Mouse (Mus musculus): Measurements from ENCODE around the gene Adamts14. TPM values are rescaled to one million over a fixed set of nuclear protein-coding genes. Genes with fewer than 3 reads are reported as not detected.

The Adamts14 gene
- total RNA-seq, 2 experiments from 2014 or later = 0.66 to 0.70 TPM

GRCm38 (mm10) chr10:61199566-61200213, 73.5 kb downstream of the Adamts14 start:
- intact Hi-C loops (cut with DNase I) = loop anchor here (1.0 to 5.0 kb wide), 2 partner anchors 137 to 203 kb away; no protein-coding TSS in a partner anchor
- DNase-seq (ENCODE audit: low spot score in 2 of 2) = peak; percentile 79 to 82

GRCm38 (mm10) chr10:61195718-61196291, 77.4 kb downstream of the Adamts14 start:
- DNase-seq (ENCODE audit: low spot score in 2 of 2) = no peak
- intact Hi-C loops (cut with DNase I) = loop anchor here (5.0 kb wide), 1 partner anchor 206 kb away; no protein-coding TSS in a partner anchor

GRCm38 (mm10) chr10:61195216-61195615, 78.0 kb downstream of the Adamts14 start:
- intact Hi-C loops (cut with DNase I) = loop anchor here (5.0 kb wide), 1 partner anchor 207 kb away; no protein-coding TSS in a partner anchor
- DNase-seq (ENCODE audit: low spot score in 2 of 2) = no peak

GRCm38 (mm10) chr10:61194611-61195010, 78.6 kb downstream of the Adamts14 start:
- intact Hi-C loops (cut with DNase I) = loop anchor here (5.0 kb wide), 1 partner anchor 208 kb away; no protein-coding TSS in a partner anchor
- no peak for DNase-seq (ENCODE audit: low spot score in 2 of 2)

GRCm38 (mm10) chr10:61188010-61188409, 85.2 kb downstream of the Adamts14 start:
- intact Hi-C loops (cut with DNase I) = no loop called here
- no peak for DNase-seq (ENCODE audit: low spot score in 2 of 2)

- DNase-seq (ENCODE audit: low spot score in 2 of 2) = no peak
- intact Hi-C loops (cut with DNase I) = no loop called here
These were observed 86.2 kb downstream of the Adamts14 start for GRCm38 (mm10) chr10:61187001-61187400.

GRCm38 (mm10) chr10:61179927-61180326, 93.3 kb downstream of the Adamts14 start:
- intact Hi-C loops (cut with DNase I) = no loop called here
- no peak for DNase-seq (ENCODE audit: low spot score in 2 of 2)

- intact Hi-C loops (cut with DNase I) = no loop called here
These were observed 94.6 kb downstream of the Adamts14 start for GRCm38 (mm10) chr10:61178687-61179086.

GRCm38 (mm10) chr10:61177751-61178150, 95.5 kb downstream of the Adamts14 start:
- intact Hi-C loops (cut with DNase I) = no loop called here
- no peak for DNase-seq (ENCODE audit: low spot score in 2 of 2)

More at GRCm38 (mm10) chr10:61178687-61179086, 94.6 kb downstream of the Adamts14 start:
- DNase-seq (ENCODE audit: low spot score in 2 of 2) = no peak

- no peak for DNase-seq (ENCODE audit: low spot score in 2 of 2)
- intact Hi-C loops (cut with DNase I) = no loop called here
These were observed 96.9 kb downstream of the Adamts14 start for GRCm38 (mm10) chr10:61176221-61176790.

GRCm38 (mm10) chr10:61175442-61176204, 97.6 kb downstream of the Adamts14 start:
- peak; percentile 24 to 25 for DNase-seq (ENCODE audit: low spot score in 2 of 2)
- intact Hi-C loops (cut with DNase I) = no loop called here

- intact Hi-C loops (cut with DNase I) = no loop called here
These were observed 98.4 kb downstream of the Adamts14 start for GRCm38 (mm10) chr10:61174711-61175441.

GRCm38 (mm10) chr10:61172496-61172895, 100.7 kb downstream of the Adamts14 start:
- intact Hi-C loops (cut with DNase I) = no loop called here
- no peak for DNase-seq (ENCODE audit: low spot score in 2 of 2)

More at GRCm38 (mm10) chr10:61174711-61175441, 98.4 kb downstream of the Adamts14 start:
- DNase-seq (ENCODE audit: low spot score in 2 of 2) = no peak

- intact Hi-C loops (cut with DNase I) = no loop called here
- DNase-seq (ENCODE audit: low spot score in 2 of 2) = no peak
These were observed 101.6 kb downstream of the Adamts14 start, which contains the start of gene Tbata for GRCm38 (mm10) chr10:61171654-61172053. Tbata (plus strand) TSS chr10:61171954.

- DNase-seq (ENCODE audit: low spot score in 2 of 2) = no peak
- intact Hi-C loops (cut with DNase I) = no loop called here
These were observed 104.8 kb downstream of the Adamts14 start for GRCm38 (mm10) chr10:61168393-61168792.

- intact Hi-C loops (cut with DNase I) = no loop called here
- no peak for DNase-seq (ENCODE audit: low spot score in 2 of 2)
These were observed 105.7 kb downstream of the Adamts14 start for GRCm38 (mm10) chr10:61167333-61168096.

GRCm38 (mm10) chr10:61162366-61162765, 110.9 kb downstream of the Adamts14 start:
- intact Hi-C loops (cut with DNase I) = no loop called here
- no peak for DNase-seq (ENCODE audit: low spot score in 2 of 2)

- DNase-seq (ENCODE audit: low spot score in 2 of 2) = no peak
- intact Hi-C loops (cut with DNase I) = no loop called here
These were observed 112.6 kb downstream of the Adamts14 start for GRCm38 (mm10) chr10:61160671-61161070.

Measured in left cerebral cortex, postnatal 14 days (tissue).